Mouse (Mus musculus): ENCODE results near the gene Atg13.
"Not testable (repeated sequence)": the region's sequence is repeated elsewhere in the genome, so short reads cannot be mapped to it uniquely, and the experiment has no call there.

Atg13 gene

GRCm38 (mm10) chr2:91710272-91711234 lies at the start of gene Atg13, which contains the start of gene Harbi1:
Atg13 (minus strand) TSS chr2:91710576.
Harbi1 (plus strand) TSS chr2:91710852.
- peak; percentile 86 for DNase-seq (ENCODE audit: low spot score)

- DNase-seq (ENCODE audit: low spot score) = peak; percentile 14
Measured at GRCm38 (mm10) chr2:91749811-91750261, 39.5 kb upstream of the Atg13 start.

GRCm38 (mm10) chr2:91744686-91745085 lies 34.3 kb upstream of the Atg13 start:
- DNase-seq (ENCODE audit: low spot score) = no peak

GRCm38 (mm10) chr2:91739586-91739985 lies 29.2 kb upstream of the Atg13 start:
- no peak for DNase-seq (ENCODE audit: low spot score)

- no peak for DNase-seq (ENCODE audit: low spot score)
Measured at GRCm38 (mm10) chr2:91735221-91735620, 24.8 kb upstream of the Atg13 start.

- peak; percentile 76 for DNase-seq (ENCODE audit: low spot score)
Measured at GRCm38 (mm10) chr2:91729971-91730821, 19.8 kb upstream of the Atg13 start, which contains the start of gene Ambra1. Ambra1 (plus strand) TSS chr2:91730134.

GRCm38 (mm10) chr2:91729571-91729970 lies 19.2 kb upstream of the Atg13 start:
- no peak for DNase-seq (ENCODE audit: low spot score)

- no peak for DNase-seq (ENCODE audit: low spot score)
Measured at GRCm38 (mm10) chr2:91727011-91727410, 16.6 kb upstream of the Atg13 start.

- not testable (repeated sequence) for DNase-seq (ENCODE audit: low spot score)
Measured at GRCm38 (mm10) chr2:91725476-91725875, 15.1 kb upstream of the Atg13 start.

- DNase-seq (ENCODE audit: low spot score) = no peak
Measured at GRCm38 (mm10) chr2:91724716-91725115, 14.3 kb upstream of the Atg13 start.

- no peak for DNase-seq (ENCODE audit: low spot score)
Measured at GRCm38 (mm10) chr2:91723951-91724350, 13.6 kb upstream of the Atg13 start.

GRCm38 (mm10) chr2:91723382-91723781 lies 13.0 kb upstream of the Atg13 start:
- DNase-seq (ENCODE audit: low spot score) = no peak

- DNase-seq (ENCODE audit: low spot score) = no peak
Measured at GRCm38 (mm10) chr2:91718276-91718675, 7.9 kb upstream of the Atg13 start.

GRCm38 (mm10) chr2:91714921-91715320 lies 4.5 kb upstream of the Atg13 start:
- DNase-seq (ENCODE audit: low spot score) = no peak

GRCm38 (mm10) chr2:91711256-91711925 lies 1.0 kb upstream of the Atg13 start:
- DNase-seq (ENCODE audit: low spot score) = no peak

GRCm38 (mm10) chr2:91708361-91708760 lies 2.0 kb downstream of the Atg13 start:
- DNase-seq (ENCODE audit: low spot score) = no peak

GRCm38 (mm10) chr2:91706456-91706855 lies 3.9 kb downstream of the Atg13 start:
- no peak for DNase-seq (ENCODE audit: low spot score)

GRCm38 (mm10) chr2:91705736-91706135 lies 4.6 kb downstream of the Atg13 start:
- DNase-seq (ENCODE audit: low spot score) = no peak

GRCm38 (mm10) chr2:91701366-91701765 lies 9.0 kb downstream of the Atg13 start:
- DNase-seq (ENCODE audit: low spot score) = no peak

GRCm38 (mm10) chr2:91699225-91699624 lies 11.2 kb downstream of the Atg13 start:
- no peak for DNase-seq (ENCODE audit: low spot score)

- no peak for DNase-seq (ENCODE audit: low spot score)
Measured at GRCm38 (mm10) chr2:91696225-91696590, 14.2 kb downstream of the Atg13 start.
